Mouse (Mus musculus) heart, embryonic 10.5 days (tissue): ENCODE results near the gene Mtch1. TPM values are rescaled to one million over a fixed set of nuclear protein-coding genes. Genes with fewer than 3 reads are reported as not detected.
A peak's percentile ranks its signal among the peaks of the same experiment; 100 is the strongest.
"Not testable (repeated sequence)": the region's sequence is repeated elsewhere in the genome, so short reads cannot be mapped to it uniquely, and the experiment has no call there.

ENCODE experiments used
- DNase-seq: peaks from one replicate; pipeline ENCODE4 v3.0.0-alpha.2; 2017; ENCODE audit warnings: low spot score
- H3K27ac ChIP-seq: fragments of 300-500 bp; sonication (generic); 2 replicates; pipeline ENCODE4 v1.5.1; 2016; ENCODE audit warnings: mild to moderate bottlenecking
- H3K27me3 ChIP-seq: fragments of 300-500 bp; sonication (generic); 2 replicates; pipeline ENCODE4 v1.6.1; 2016; ENCODE audit warnings: mild to moderate bottlenecking; ENCODE audit not compliant: poor library complexity, insufficient read depth, severe bottlenecking
- H3K36me3 ChIP-seq: fragments of 300-500 bp; sonication (generic); 2 replicates; pipeline ENCODE4 v1.6.1; 2016; ENCODE audit warnings: mild to moderate bottlenecking, moderate library complexity
- H3K4me1 ChIP-seq: fragments of 300-500 bp; sonication (generic); 2 replicates; pipeline ENCODE4 v1.6.1; 2016; ENCODE audit warnings: mild to moderate bottlenecking
- H3K4me3 ChIP-seq: fragments of 300-500 bp; sonication (generic); 2 replicates; pipeline ENCODE4 v1.5.1; 2016; ENCODE audit warnings: mild to moderate bottlenecking, moderate library complexity
- H3K9me3 ChIP-seq: fragments of 300-500 bp; sonication (generic); 2 replicates; pipeline ENCODE4 v1.6.1; 2016; ENCODE audit warnings: mild to moderate bottlenecking, moderate library complexity
- WGBS: fragments of 180-500 bp; shearing (Covaris S2); methylation state at CpG from one replicate; pipeline ENCODE4 v1.1.7; 2016; 5-methylcytosine and 5-hydroxymethylcytosine counted together
- polyA plus RNA-seq: library from polyadenylated mRNA; unstranded; fragments of >200 nt; fragmentation: Nextera tagmentation; extraction: Ambion mirVana; gene quantifications from 2 replicates; pipeline ENCODE4 v1.2.1, GENCODE M21; 2016

Gene Mtch1
- polyA plus RNA-seq, 1 experiment from 2014 or later: 310 TPM

- WGBS: under 1% methylated on average over 11 of the region's 11 CpGs
- H3K4me1 ChIP-seq: peaks cover 38% of the 10 kb centered on the region
- no peaks in the 10 kb centered on the region for H3K9me3 ChIP-seq
- H3K27me3 ChIP-seq: no peaks in the 10 kb centered on the region
- no peaks in the 10 kb centered on the region for H3K36me3 ChIP-seq
- peak overlapping the region; percentile 56 for H3K4me3 ChIP-seq
- peak; percentile 95 for DNase-seq
- H3K27ac ChIP-seq: peak overlapping the region; percentile 93
Observed at GRCm38 (mm10) chr17:29356479-29356856, 8.7 kb upstream of the Mtch1 start.

- peak; percentile 86 for DNase-seq
- peak overlapping the region; percentile 56 for H3K4me3 ChIP-seq
- H3K9me3 ChIP-seq: no peaks in the 10 kb centered on the region
- 19% methylated on average over 17 of the region's 17 CpGs for WGBS
- H3K4me1 ChIP-seq: peaks cover 33% of the 10 kb centered on the region
- no peaks in the 10 kb centered on the region for H3K36me3 ChIP-seq
- H3K27ac ChIP-seq: peak overlapping the region; percentile 93
- H3K27me3 ChIP-seq: no peaks in the 10 kb centered on the region
Observed at GRCm38 (mm10) chr17:29355841-29356478, 8.2 kb upstream of the Mtch1 start.

- H3K9me3 ChIP-seq: no peaks in the 10 kb centered on the region
- no peaks in the 10 kb centered on the region for H3K27me3 ChIP-seq
- no peak for DNase-seq
- H3K4me1 ChIP-seq: peaks cover 28% of the 10 kb centered on the region
- peak overlapping the region; percentile 93 for H3K27ac ChIP-seq
- H3K36me3 ChIP-seq: no peaks in the 10 kb centered on the region
- WGBS: 66% methylated on average over 5 of the region's 5 CpGs
- H3K4me3 ChIP-seq: no peak overlapping the region; the same call in 1 of the 2 replicates
Observed at GRCm38 (mm10) chr17:29355461-29355840, 7.7 kb upstream of the Mtch1 start.

- WGBS: 74% methylated on average over 5 of the region's 5 CpGs
- not testable (repeated sequence) for H3K27me3 ChIP-seq, H3K9me3 ChIP-seq, H3K36me3 ChIP-seq, H3K27ac ChIP-seq, DNase-seq, H3K4me3 ChIP-seq
- H3K4me1 ChIP-seq: peaks cover 25% of the 10 kb centered on the region
Observed at GRCm38 (mm10) chr17:29351056-29351455, 3.3 kb upstream of the Mtch1 start.

GRCm38 (mm10) chr17:29348996-29349395 is 1.3 kb upstream of the Mtch1 start:
- DNase-seq: no peak
- WGBS: 76% methylated on average over 2 of the region's 2 CpGs
- Histone ChIP-seq H3K9me3 (no peaks in the 10 kb centered on the region), H3K36me3 (peaks cover 8% of the 10 kb centered on the region), H3K27me3 (no peaks in the 10 kb centered on the region), H3K27ac (no peak overlapping the region), H3K4me3 (no peak overlapping the region), H3K4me1 (peaks cover 25% of the 10 kb centered on the region)

GRCm38 (mm10) chr17:29347126-29347644 is 549 bp downstream of the Mtch1 start:
- no peak for DNase-seq
- peak overlapping the region; percentile 97 for H3K27ac ChIP-seq
- WGBS: under 1% methylated on average over 45 of the region's 45 CpGs
- H3K9me3 ChIP-seq: no peaks in the 10 kb centered on the region
- no peaks in the 10 kb centered on the region for H3K27me3 ChIP-seq
- peak overlapping the region; percentile 99 for H3K4me3 ChIP-seq
- peaks cover 24% of the 10 kb centered on the region for H3K36me3 ChIP-seq
- H3K4me1 ChIP-seq: peaks cover 37% of the 10 kb centered on the region

- no peak for DNase-seq
- no peaks in the 10 kb centered on the region for H3K9me3 ChIP-seq
- H3K27ac ChIP-seq: peak overlapping the region; percentile 97
- peaks cover 24% of the 10 kb centered on the region for H3K36me3 ChIP-seq
- WGBS: 4% methylated on average over 11 of the region's 11 CpGs
- peaks cover 43% of the 10 kb centered on the region for H3K4me1 ChIP-seq
- no peaks in the 10 kb centered on the region for H3K27me3 ChIP-seq
- peak overlapping the region; percentile 99 for H3K4me3 ChIP-seq
Observed at GRCm38 (mm10) chr17:29346496-29347125, 1.1 kb downstream of the Mtch1 start.

- no peak for DNase-seq
- Histone ChIP-seq H3K4me1 (peaks cover 51% of the 10 kb centered on the region), H3K27ac (0 out of 2 replicates have a peak overlapping the region, but pooled peaks have one; percentile 4), H3K9me3 (no peaks in the 10 kb centered on the region), H3K27me3 (no peaks in the 10 kb centered on the region), H3K4me3 (no peak overlapping the region), H3K36me3 (peaks cover 30% of the 10 kb centered on the region)
- WGBS: 84% methylated on average over 12 of the region's 12 CpGs
Observed at GRCm38 (mm10) chr17:29345272-29345671, 2.5 kb downstream of the Mtch1 start.

GRCm38 (mm10) chr17:29343241-29343640 is 4.5 kb downstream of the Mtch1 start:
- DNase-seq: no peak
- Histone ChIP-seq H3K4me1 (peaks cover 51% of the 10 kb centered on the region), H3K27me3 (no peaks in the 10 kb centered on the region), H3K27ac (no peak overlapping the region), H3K36me3 (peaks cover 51% of the 10 kb centered on the region), H3K9me3 (no peaks in the 10 kb centered on the region), H3K4me3 (no peak overlapping the region)
- 88% methylated on average over 5 of the region's 5 CpGs for WGBS

GRCm38 (mm10) chr17:29342010-29342910 is 5.5 kb downstream of the Mtch1 start:
- peak overlapping the region; percentile 90 for H3K27ac ChIP-seq
- H3K36me3 ChIP-seq: peaks cover 60% of the 10 kb centered on the region
- WGBS: 22% methylated on average over 13 of the region's 13 CpGs
- peak overlapping the region; percentile 40 for H3K4me3 ChIP-seq
- H3K27me3 ChIP-seq: no peaks in the 10 kb centered on the region
- peaks cover 49% of the 10 kb centered on the region for H3K4me1 ChIP-seq
- DNase-seq: peak; percentile 88
- no peaks in the 10 kb centered on the region for H3K9me3 ChIP-seq

GRCm38 (mm10) chr17:29341591-29342003 is 6.1 kb downstream of the Mtch1 start:
- 16% methylated on average over 9 of the region's 9 CpGs for WGBS
- peaks cover 46% of the 10 kb centered on the region for H3K4me1 ChIP-seq
- peak overlapping the region; percentile 40 for H3K4me3 ChIP-seq
- peak overlapping the region; percentile 90 for H3K27ac ChIP-seq
- H3K27me3 ChIP-seq: no peaks in the 10 kb centered on the region
- DNase-seq: no peak
- H3K9me3 ChIP-seq: no peaks in the 10 kb centered on the region
- peaks cover 67% of the 10 kb centered on the region for H3K36me3 ChIP-seq

GRCm38 (mm10) chr17:29340406-29341261 is 7.1 kb downstream of the Mtch1 start:
- no peaks in the 10 kb centered on the region for H3K9me3 ChIP-seq
- H3K27me3 ChIP-seq: no peaks in the 10 kb centered on the region
- no peak for DNase-seq
- WGBS: 79% methylated on average over 18 of the region's 18 CpGs
- H3K27ac ChIP-seq: peak overlapping the region; percentile 90
- H3K36me3 ChIP-seq: peaks cover 77% of the 10 kb centered on the region
- peaks cover 37% of the 10 kb centered on the region for H3K4me1 ChIP-seq
- H3K4me3 ChIP-seq: no peak overlapping the region
